Mouse (Mus musculus): ENCODE results near the gene Polh.

DNA sequence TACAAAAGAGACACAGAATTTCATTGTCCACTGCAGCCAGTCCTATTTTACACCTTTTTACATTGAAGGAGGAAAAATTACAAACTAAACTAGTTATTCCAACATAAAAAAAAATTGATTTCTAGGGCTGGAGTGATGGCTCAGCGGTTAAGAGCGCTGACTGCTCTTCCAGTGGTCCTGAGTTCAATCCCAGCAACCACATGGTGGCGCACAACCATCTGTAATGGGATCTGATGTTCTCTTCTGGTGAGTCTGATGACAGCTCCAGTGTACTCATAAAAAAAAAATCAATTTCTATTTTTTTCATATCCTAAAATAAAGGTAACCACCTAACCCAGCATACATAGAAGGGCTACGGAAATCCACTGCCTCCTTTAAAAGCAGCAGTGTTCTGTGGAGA, 20.2 kb downstream of the Polh start:
- TF ChIP-seq CTCF (IDR thresholded peaks at IDR 0.05; ENCODE audit: borderline replicate concordance, control insufficient read depth, extremely low read depth, insufficient read depth, low read length, poor library complexity) = no peak
- no peak for TF ChIP-seq POLR2A (IDR thresholded peaks at IDR 0.05; ENCODE audit: control insufficient read depth, extremely low read depth, insufficient read depth, low read length, poor library complexity)

Measured in thymus, adult 2 months (tissue).